Mouse (Mus musculus) midbrain, embryonic 10.5 days (tissue): ENCODE results near the gene Slc35a2. TPM values are rescaled to one million over a fixed set of nuclear protein-coding genes. Genes with fewer than 3 reads are reported as not detected.
"Not testable (repeated sequence)": the region's sequence is repeated elsewhere in the genome, so short reads cannot be mapped to it uniquely, and the experiment has no call there.

ENCODE experiments used
- DNase-seq: peaks from one replicate; pipeline ENCODE4 v3.0.0-alpha.2; 2017; ENCODE audit warnings: low spot score
- H3K27ac ChIP-seq: fragments of 300-500 bp; sonication (generic); replicated peaks from 2 replicates; pipeline ENCODE4 v1.5.1; 2016; ENCODE audit warnings: mild to moderate bottlenecking
- H3K27me3 ChIP-seq: fragments of 300-500 bp; sonication (generic); 2 replicates; pipeline ENCODE4 v1.6.1; 2016; ENCODE audit warnings: low read depth, mild to moderate bottlenecking; ENCODE audit not compliant: poor library complexity, severe bottlenecking
- H3K36me3 ChIP-seq: fragments of 300-500 bp; sonication (generic); 2 replicates; pipeline ENCODE4 v1.6.1; 2016; ENCODE audit warnings: mild to moderate bottlenecking, moderate library complexity
- H3K4me1 ChIP-seq: fragments of 300-500 bp; sonication (generic); 2 replicates; pipeline ENCODE4 v1.6.1; 2016
- H3K4me3 ChIP-seq: fragments of 300-500 bp; sonication (generic); 2 replicates; pipeline ENCODE4 v1.5.1; 2016; ENCODE audit warnings: mild to moderate bottlenecking, moderate library complexity
- H3K9me3 ChIP-seq: fragments of 300-500 bp; sonication (generic); replicated peaks from 2 replicates; pipeline ENCODE4 v1.6.1; 2016; ENCODE audit warnings: mild to moderate bottlenecking
- WGBS: fragments of 180-500 bp; shearing (Covaris S2); methylation state at CpG from one replicate; pipeline ENCODE4 v1.1.7; 2016; 5-methylcytosine and 5-hydroxymethylcytosine counted together
- polyA plus RNA-seq: library from polyadenylated mRNA; unstranded; fragments of >200 nt; fragmentation: Nextera tagmentation; extraction: Ambion mirVana; gene quantifications from 2 replicates; pipeline ENCODE4 v1.2.1, GENCODE M21; 2016

The Slc35a2 gene
- polyA plus RNA-seq, 1 experiment from 2014 or later: 28.3 TPM

GRCm38 (mm10) chrX:7915669-7916068 lies 31.8 kb downstream of the Slc35a2 start:
- Histone ChIP-seq H3K27me3 (peaks cover 12% of the 10 kb centered on the region), H3K4me1 (peaks cover 17% of the 10 kb centered on the region)
- not testable (repeated sequence) for H3K4me3 ChIP-seq, H3K9me3 ChIP-seq, H3K27ac ChIP-seq, H3K36me3 ChIP-seq, DNase-seq
- WGBS: 26% methylated on average over 3 of the region's 3 CpGs

GRCm38 (mm10) chrX:7917960-7918359 lies 34.1 kb downstream of the Slc35a2 start:
- DNase-seq, H3K4me3 ChIP-seq, H3K36me3 ChIP-seq, H3K27ac ChIP-seq: not testable (repeated sequence)
- Histone ChIP-seq H3K27me3 (peaks cover 35% of the 10 kb centered on the region), H3K9me3 (peaks cover 19% of the 10 kb centered on the region), H3K4me1 (peaks cover 31% of the 10 kb centered on the region)
- 73% methylated on average over 6 of the region's 6 CpGs for WGBS

DNA sequence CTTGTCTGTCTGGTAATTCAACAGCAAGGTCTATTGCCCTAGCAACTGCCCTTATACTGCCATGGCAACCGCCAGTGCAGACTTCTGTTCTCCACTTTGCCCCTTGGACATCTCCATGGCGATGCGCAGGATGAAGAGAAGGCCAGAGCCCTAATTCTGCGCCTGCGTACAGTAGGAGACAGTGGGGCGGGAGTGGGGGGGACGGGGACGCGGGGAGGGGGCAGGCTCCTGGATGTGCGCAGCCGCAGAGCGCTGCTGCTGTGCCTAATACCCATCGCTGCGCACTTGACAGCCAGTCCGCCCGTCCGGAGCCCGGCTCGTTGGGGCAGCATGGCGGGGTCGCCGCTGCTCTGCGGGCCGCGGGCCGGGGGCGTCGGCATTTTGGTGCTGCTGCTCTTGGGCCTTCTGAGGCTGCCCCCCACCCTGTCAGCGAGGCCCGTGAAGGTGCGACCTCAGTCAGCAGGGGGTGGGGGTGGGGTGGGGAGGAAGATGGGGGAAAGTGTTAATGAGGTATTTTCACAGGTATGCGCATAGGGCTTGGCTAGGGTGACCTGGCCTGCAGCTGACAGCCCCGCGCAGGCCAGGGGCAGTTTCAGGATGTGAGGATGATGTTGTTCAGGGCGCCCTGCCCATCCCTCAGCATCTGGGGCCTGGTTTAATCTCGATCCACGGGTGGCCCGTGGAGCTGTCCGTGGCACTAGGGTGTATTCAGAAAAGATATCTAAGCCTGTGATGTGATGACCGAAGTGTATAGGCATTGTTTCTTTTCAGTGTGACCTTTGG lies 36.0 kb downstream of the Slc35a2 start, which contains the start of gene Pcsk1n:
TSS of gene Pcsk1n (plus strand) at position 222 of the 783 bp plus-strand sequence.
- H3K4me1 ChIP-seq: peaks cover 34% of the 10 kb centered on the region
- peaks cover 53% of the 10 kb centered on the region for H3K27me3 ChIP-seq

GRCm38 (mm10) chrX:7922032-7922431 lies 38.2 kb downstream of the Slc35a2 start:
- WGBS: 15% methylated on average over 47 of the region's 48 CpGs
- peaks cover 74% of the 10 kb centered on the region for H3K27me3 ChIP-seq
- peak; percentile 41 for DNase-seq
- peak overlapping the region; percentile 67 for H3K27ac ChIP-seq
- peaks cover 34% of the 10 kb centered on the region for H3K4me1 ChIP-seq
- peak overlapping the region; percentile 49 for H3K4me3 ChIP-seq
- H3K9me3 ChIP-seq: peaks cover 27% of the 10 kb centered on the region
- no peaks in the 10 kb centered on the region for H3K36me3 ChIP-seq

More for the DNA sequence above, 36.0 kb downstream of the Slc35a2 start, which contains the start of gene Pcsk1n:
- H3K4me3 ChIP-seq: peak within 1 kb of the TSS; percentile 54
- H3K27ac ChIP-seq: peak within 1 kb of the TSS; percentile 75
- H3K36me3 ChIP-seq: no peaks in the 10 kb centered on the region
- 22% methylated on average over 40 of the region's 40 CpGs for WGBS
- DNase-seq: peak; percentile 75
- H3K9me3 ChIP-seq: peaks cover 27% of the 10 kb centered on the region

- Histone ChIP-seq H3K27ac (no peak overlapping the region), H3K4me3 (no peak overlapping the region), H3K36me3 (peaks cover 24% of the 10 kb centered on the region), H3K4me1 (peaks cover 32% of the 10 kb centered on the region), H3K9me3 (peaks cover 29% of the 10 kb centered on the region), H3K27me3 (peaks cover 83% of the 10 kb centered on the region)
- no peak for DNase-seq
- WGBS: 76% methylated on average over 6 of the region's 6 CpGs
These were observed 42.4 kb downstream of the Slc35a2 start for GRCm38 (mm10) chrX:7926266-7926665.

DNA sequence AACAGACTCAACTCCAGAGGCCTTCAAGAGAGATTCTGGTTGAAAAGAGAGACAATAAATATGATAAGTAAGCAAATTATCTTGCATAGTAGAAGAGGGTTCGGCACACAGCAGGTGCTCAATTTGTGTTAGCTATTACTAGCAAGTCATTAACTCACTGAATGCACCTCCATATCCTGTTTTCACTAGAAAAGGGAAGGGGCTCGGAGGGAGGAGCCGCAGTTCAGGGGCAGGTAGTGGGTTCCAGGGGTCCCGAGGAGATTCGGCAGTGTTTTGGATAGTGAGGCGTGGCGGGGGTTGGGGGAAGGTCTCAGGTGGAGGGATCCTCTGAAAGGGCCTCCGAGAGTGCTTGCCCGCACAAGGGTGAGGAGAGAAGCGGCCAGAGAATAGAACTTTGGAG lies 43.3 kb downstream of the Slc35a2 start:
- peaks cover 27% of the 10 kb centered on the region for H3K4me1 ChIP-seq
- H3K4me3 ChIP-seq: peak overlapping the region; percentile 20; the same call in 1 of the 2 replicates
- DNase-seq: no peak
- 8% methylated on average over 10 of the region's 10 CpGs for WGBS
- H3K27me3 ChIP-seq: peaks cover 75% of the 10 kb centered on the region
- peaks cover 33% of the 10 kb centered on the region for H3K36me3 ChIP-seq
- no peak overlapping the region for H3K27ac ChIP-seq
- peaks cover 32% of the 10 kb centered on the region for H3K9me3 ChIP-seq

GRCm38 (mm10) chrX:7928270-7928790 lies 44.5 kb downstream of the Slc35a2 start, which contains the start of gene Eras:
Gene Eras (minus strand): TSS chrX:7928607.
- Histone ChIP-seq H3K27ac (no peak within 1 kb of the TSS), H3K9me3 (peaks cover 23% of the 10 kb centered on the region), H3K27me3 (peaks cover 63% of the 10 kb centered on the region), H3K4me1 (peaks cover 14% of the 10 kb centered on the region), H3K36me3 (peaks cover 45% of the 10 kb centered on the region), H3K4me3 (peak within 1 kb of the TSS; percentile 20; the same call in 1 of the 2 replicates)
- no peak for DNase-seq
- WGBS: 14% methylated on average over 19 of the region's 19 CpGs

DNA sequence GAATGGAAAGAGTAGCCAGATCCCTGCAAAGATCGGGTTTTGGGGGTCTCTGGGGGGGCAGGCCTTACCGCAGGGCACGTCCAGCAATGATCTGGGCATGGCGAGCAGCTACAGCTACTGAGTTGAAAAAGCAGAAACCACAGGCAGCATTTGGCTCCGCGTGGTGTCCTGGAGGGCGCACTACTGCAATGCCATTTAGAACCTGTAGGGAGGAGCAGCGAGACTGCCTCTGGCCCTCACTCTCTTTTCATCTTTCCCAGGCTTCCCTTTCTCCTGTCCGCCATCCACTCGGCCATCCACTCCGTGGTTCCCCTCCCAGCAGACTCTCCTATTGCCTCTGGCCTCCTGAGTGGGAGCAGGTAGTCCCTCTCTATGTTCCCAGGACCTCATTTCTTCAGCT lies 53.0 kb downstream of the Slc35a2 start:
- Histone ChIP-seq H3K27ac (no peak overlapping the region), H3K9me3 (peaks cover 2% of the 10 kb centered on the region; the same call in 1 of the 2 replicates), H3K36me3 (peaks cover 89% of the 10 kb centered on the region), H3K27me3 (no peaks in the 10 kb centered on the region), H3K4me1 (no peaks in the 10 kb centered on the region), H3K4me3 (no peak overlapping the region)
- no peak for DNase-seq
- 60% methylated on average over 11 of the region's 11 CpGs for WGBS

GRCm38 (mm10) chrX:7937667-7938066 lies 53.8 kb downstream of the Slc35a2 start:
- Histone ChIP-seq H3K36me3 (peaks cover 86% of the 10 kb centered on the region), H3K9me3 (no peaks in the 10 kb centered on the region; the same call in 1 of the 2 replicates), H3K4me1 (no peaks in the 10 kb centered on the region), H3K4me3 (no peak overlapping the region), H3K27me3 (no peaks in the 10 kb centered on the region), H3K27ac (no peak overlapping the region)
- 99% methylated on average over 6 of the region's 6 CpGs for WGBS
- no peak for DNase-seq

Other genes with a start within 250 kb of the Slc35a2 start
- gene Syp, start 245.6 kb upstream of the Slc35a2 start, polyA plus RNA-seq: 12.0 and 21.7 TPM in 2 replicates
- 2.8 and 3.4 TPM in 2 replicates for gene Prickle3, start 226.8 kb upstream of the Slc35a2 start, polyA plus RNA-seq
- 41.4 and 42.9 TPM in 2 replicates for gene Plp2, start 212.6 kb upstream of the Slc35a2 start, polyA plus RNA-seq
- 0.10 TPM in 1 of 2 replicates, not detected in the other for gene Magix, start 202.8 kb upstream of the Slc35a2 start, polyA plus RNA-seq
- 40.2 and 44.5 TPM in 2 replicates for gene Gpkow, start 186.9 kb upstream of the Slc35a2 start, polyA plus RNA-seq
- gene Wdr45, start 169.7 kb upstream of the Slc35a2 start, polyA plus RNA-seq: 16.7 and 23.2 TPM in 2 replicates
- gene Gm45208, start 161.8 kb upstream of the Slc35a2 start, polyA plus RNA-seq: 0.36 and 0.50 TPM in 2 replicates
- 85.9 and 90.5 TPM in 2 replicates for gene Praf2, start 155.6 kb upstream of the Slc35a2 start, polyA plus RNA-seq
- gene Ccdc120, start 133.1 kb upstream of the Slc35a2 start, polyA plus RNA-seq: 17.0 and 17.6 TPM in 2 replicates
- gene Tfe3, start 121.5 kb upstream of the Slc35a2 start, polyA plus RNA-seq: 27.9 and 35.8 TPM in 2 replicates
- 47.3 and 58.8 TPM in 2 replicates for gene Gripap1, start 94.3 kb upstream of the Slc35a2 start, polyA plus RNA-seq
- 0.59 and 1.1 TPM in 2 replicates for gene Kcnd1, start 61.7 kb upstream of the Slc35a2 start, polyA plus RNA-seq
- gene Otud5, start 42.7 kb upstream of the Slc35a2 start, polyA plus RNA-seq: 40.7 and 45.1 TPM in 2 replicates
- 14.0 and 16.5 TPM in 2 replicates for gene Pim2, start 5.8 kb upstream of the Slc35a2 start, polyA plus RNA-seq
- gene Pqbp1, start 15.2 kb downstream of the Slc35a2 start, polyA plus RNA-seq: 132 and 146 TPM in 2 replicates
- gene Timm17b, start 15.3 kb downstream of the Slc35a2 start, polyA plus RNA-seq: 193 and 203 TPM in 2 replicates
- not detected in 2 replicates for gene Gm10491, start 23.8 kb downstream of the Slc35a2 start, polyA plus RNA-seq
- not detected in 2 replicates for gene Gm10490, start 25.5 kb downstream of the Slc35a2 start, polyA plus RNA-seq
- gene Pcsk1n, start 35.8 kb downstream of the Slc35a2 start, polyA plus RNA-seq: 13.3 and 26.7 TPM in 2 replicates
- 0.19 TPM in 1 of 2 replicates, not detected in the other for gene Eras, start 44.6 kb downstream of the Slc35a2 start, polyA plus RNA-seq
- gene Hdac6, start 63.9 kb downstream of the Slc35a2 start, polyA plus RNA-seq: 71.7 and 85.0 TPM in 2 replicates
- gene Gata1, start 94.0 kb downstream of the Slc35a2 start, polyA plus RNA-seq: 5.4 and 7.8 TPM in 2 replicates
- gene Glod5, start 134.5 kb downstream of the Slc35a2 start, polyA plus RNA-seq: 0.54 and 0.56 TPM in 2 replicates
- gene Suv39h1, start 190.7 kb downstream of the Slc35a2 start, polyA plus RNA-seq: 95.8 and 99.4 TPM in 2 replicates
- gene Was, start 206.5 kb downstream of the Slc35a2 start, polyA plus RNA-seq: 0.17 and 0.31 TPM in 2 replicates
- 22.8 and 32.2 TPM in 2 replicates for gene Wdr13, start 248.9 kb downstream of the Slc35a2 start, polyA plus RNA-seq